Mouse (Mus musculus) lung, adult 18-20 months (tissue): ENCODE measurements around the gene Wdr95.

Experiments used
- DNase-seq, 2 experiments: peaks; one replicate each; pipeline ENCODE4 v3.0.0; 2022; ENCODE audit warnings: mixed read lengths in 2 of 2

The Wdr95 gene

GRCm38 (mm10) chr5:149584154-149584655, 55.7 kb downstream of the Wdr95 start:
- DNase-seq = peak; percentile 30 to 52

GRCm38 (mm10) chr5:149585231-149585630, 56.8 kb downstream of the Wdr95 start:
- DNase-seq = no peak

GRCm38 (mm10) chr5:149585910-149586309, 57.4 kb downstream of the Wdr95 start:
- DNase-seq = no peak

- no peak for DNase-seq
Measured at GRCm38 (mm10) chr5:149587327-149587895, 58.9 kb downstream of the Wdr95 start.

- DNase-seq = no peak
Measured at GRCm38 (mm10) chr5:149588814-149589534, 60.5 kb downstream of the Wdr95 start.

- no peak for DNase-seq
Measured at GRCm38 (mm10) chr5:149589932-149590331, 61.5 kb downstream of the Wdr95 start.

- no peak for DNase-seq
Measured at GRCm38 (mm10) chr5:149594215-149594614, 65.7 kb downstream of the Wdr95 start.

- DNase-seq = no peak
Measured at GRCm38 (mm10) chr5:149597351-149597750, 68.9 kb downstream of the Wdr95 start.

GRCm38 (mm10) chr5:149601996-149602395, 73.5 kb downstream of the Wdr95 start:
- no peak for DNase-seq

- no peak for DNase-seq
Measured at GRCm38 (mm10) chr5:149603241-149603640, 74.8 kb downstream of the Wdr95 start.

GRCm38 (mm10) chr5:149607083-149607720, 78.7 kb downstream of the Wdr95 start:
- DNase-seq = no peak

- no peak for DNase-seq
Measured at GRCm38 (mm10) chr5:149611476-149612164, 83.1 kb downstream of the Wdr95 start.

- DNase-seq = no peak
Measured at GRCm38 (mm10) chr5:149612165-149612518, 83.7 kb downstream of the Wdr95 start.

- DNase-seq = no peak
Measured at GRCm38 (mm10) chr5:149612740-149613139, 84.3 kb downstream of the Wdr95 start.

- DNase-seq = peak in 1 of 2 experiments; percentile 9
Measured at GRCm38 (mm10) chr5:149616138-149616537, 87.7 kb downstream of the Wdr95 start.

GRCm38 (mm10) chr5:149616817-149617216, 88.3 kb downstream of the Wdr95 start:
- DNase-seq = no peak

- no peak for DNase-seq
Measured at GRCm38 (mm10) chr5:149617776-149618425, 89.4 kb downstream of the Wdr95 start.

GRCm38 (mm10) chr5:149622152-149622551, 93.7 kb downstream of the Wdr95 start:
- DNase-seq = no peak

GRCm38 (mm10) chr5:149622644-149623043, 94.2 kb downstream of the Wdr95 start:
- no peak for DNase-seq

- DNase-seq = no peak
Measured at GRCm38 (mm10) chr5:149623815-149624675, 95.6 kb downstream of the Wdr95 start.

GRCm38 (mm10) chr5:149625547-149625946, 97.1 kb downstream of the Wdr95 start:
- DNase-seq = no peak
